ENCODE assay signal across 8 mouse cellular contexts in genomic region chr2:20968441-20969200, GRCm38 (mm10). TPM values are rescaled to one million over a fixed set of nuclear protein-coding genes. Genes with fewer than 3 reads are reported as not detected.
DNase-seq lines count a peak whose midpoint lies in the region; ATAC-seq and TF ChIP-seq lines count a peak whose summit lies in the region.

Gene Arhgap21, minus strand, starts transcription at chr2:20968881.

- under 1% methylated on average over 74 of the region's 102 CpGs for WGBS in forebrain, embryonic 16.5 days
- under 1% methylated on average over 93 of the region's 102 CpGs for WGBS in large intestine, adult 2 months
- WGBS in neural tube, embryonic 15.5 days = 0% methylated on average over 97 of the region's 102 CpGs

- no peak for TF ChIP-seq EP300 in ES-Bruce4 (IDR thresholded peaks at IDR 0.05; ENCODE audit: insufficient read depth, low read depth, low read length)

- no peaks in the 10 kb centered on the region for H3K9me3 ChIP-seq in ES-Bruce4 (replicated peaks; ENCODE audit: control insufficient read depth, insufficient read depth, low read length, poor library complexity, severe bottlenecking)
- H3K9me3 ChIP-seq in forebrain, embryonic 16.5 days (ENCODE audit: control insufficient read depth, low read length) = no peaks in the 10 kb centered on the region
- no peaks in the 10 kb centered on the region for H3K9me3 ChIP-seq in neural tube, embryonic 15.5 days (replicated peaks)

- peak; percentile 48 for ATAC-seq in forebrain, embryonic 16.5 days
- ATAC-seq in neural tube, embryonic 15.5 days (ENCODE audit: low FRiP score) = peak; percentile 75

- peak; percentile 82 to 83 for DNase-seq in cerebellum, adult 18-20 months
- peak; percentile 86 to 90 for DNase-seq in heart, postnatal 14 days
- DNase-seq in large intestine, adult 2 months (ENCODE audit: low read depth, low spot score) = no peak
- peak; percentile 84 to 86 for DNase-seq in lung, adult 18-20 months
- peak; percentile 80 for DNase-seq in testis, postnatal 14 days (ENCODE audit: low spot score)

- no peaks in the 10 kb centered on the region for H3K4me1 ChIP-seq in ES-Bruce4 (ENCODE audit: control insufficient read depth, insufficient read depth, low read length)
- H3K4me1 ChIP-seq in forebrain, embryonic 16.5 days (replicated peaks; ENCODE audit: control insufficient read depth, insufficient read depth, low read length) = peaks cover 12% of the 10 kb centered on the region
- peaks cover 26% of the 10 kb centered on the region for H3K4me1 ChIP-seq in neural tube, embryonic 15.5 days

- H3K36me3 ChIP-seq in ES-Bruce4 (ENCODE audit: control insufficient read depth, insufficient read depth, low read length, poor library complexity, severe bottlenecking) = no peaks in the 10 kb centered on the region
- no peaks in the 10 kb centered on the region for H3K36me3 ChIP-seq in forebrain, embryonic 16.5 days (ENCODE audit: control insufficient read depth, insufficient read depth)
- no peaks in the 10 kb centered on the region for H3K36me3 ChIP-seq in neural tube, embryonic 15.5 days

- no peak for TF ChIP-seq POLR2A in ES-Bruce4 (IDR thresholded peaks at IDR 0.05; ENCODE audit: insufficient read depth, low read length)

- TF ChIP-seq CTCF in ES-Bruce4 (IDR thresholded peaks at IDR 0.05; ENCODE audit: low read depth, low read length) = no peak

- peak within 1 kb of the TSS; percentile 85 for H3K4me2 ChIP-seq in forebrain, embryonic 16.5 days (ENCODE audit: low read length)
- peak within 1 kb of the TSS; percentile 85 for H3K4me2 ChIP-seq in neural tube, embryonic 15.5 days

- peak within 1 kb of the TSS; percentile 95 for H3K9ac ChIP-seq in ES-Bruce4 (ENCODE audit: low read depth, poor library complexity, severe bottlenecking)
- peak within 1 kb of the TSS; percentile 100 for H3K9ac ChIP-seq in forebrain, embryonic 16.5 days (replicated peaks; ENCODE audit: low read depth, low read length)
- peak within 1 kb of the TSS; percentile 99 for H3K9ac ChIP-seq in neural tube, embryonic 15.5 days (replicated peaks)

- H3K27me3 ChIP-seq in ES-Bruce4 (ENCODE audit: control insufficient read depth, insufficient read depth, low read length, poor library complexity, severe bottlenecking) = no peaks in the 10 kb centered on the region
- H3K27me3 ChIP-seq in forebrain, embryonic 16.5 days (replicated peaks; ENCODE audit: control insufficient read depth, insufficient read depth, low read length) = no peaks in the 10 kb centered on the region
- no peaks in the 10 kb centered on the region for H3K27me3 ChIP-seq in neural tube, embryonic 15.5 days (replicated peaks)

- intact Hi-C loops in heart, postnatal 14 days (cut with DNase I) = loop anchor here (5.0 kb wide), 2 partner anchors 69 to 174 kb away; no protein-coding TSS in a partner anchor

- H3K4me3 ChIP-seq in ES-Bruce4 (ENCODE audit: low read depth, low read length) = peak within 1 kb of the TSS; percentile 76
- peak within 1 kb of the TSS; percentile 98 for H3K4me3 ChIP-seq in forebrain, embryonic 16.5 days (replicated peaks; ENCODE audit: low read length)
- H3K4me3 ChIP-seq in neural tube, embryonic 15.5 days (replicated peaks) = peak within 1 kb of the TSS; percentile 88

- peak within 1 kb of the TSS; percentile 63 for H3K27ac ChIP-seq in ES-Bruce4 (ENCODE audit: insufficient read depth, low read length)
- peak within 1 kb of the TSS; percentile 100 for H3K27ac ChIP-seq in forebrain, embryonic 16.5 days (ENCODE audit: low read length)
- H3K27ac ChIP-seq in neural tube, embryonic 15.5 days (replicated peaks) = peak within 1 kb of the TSS; percentile 100

RNA-seq across cellular contexts. Expression of gene Arhgap21, which starts in this region (rescaled TPM):
- 154 and 159 TPM in 2 replicates for polyA plus RNA-seq in ES-Bruce4 (2011; ENCODE audit: insufficient read depth, insufficient read length, low read depth, missing spikeins)
- 40.2 and 40.9 TPM in 2 replicates for polyA plus RNA-seq in forebrain, embryonic 16.5 days (2015; fragmentation: Nextera tagmentation; extraction: Ambion mirVana)
- total RNA-seq in heart, postnatal 14 days (2021) = 10 to 100 TPM; 84.5 to 91.7 TPM
- 10.5 and 21.4 TPM in 2 replicates for polyA plus RNA-seq in large intestine, adult 2 months (2012; rRNA removed)
- 25.7 and 27.6 TPM in 2 replicates for polyA plus RNA-seq in neural tube, embryonic 15.5 days (2015; fragmentation: Nextera tagmentation; extraction: Ambion mirVana)
